Mouse (Mus musculus): ENCODE measurements around the gene Prn. TPM values are rescaled to one million over a fixed set of nuclear protein-coding genes. Genes with fewer than 3 reads are reported as not detected.

The Prn gene
- polyA plus RNA-seq, 1 experiment from 2014 or later, result not detected

GRCm38 (mm10) chr2:131992487-131992886 lies 82.7 kb downstream of the Prn start:
- H3K27me3 ChIP-seq (ENCODE audit: control insufficient read depth, insufficient read depth, low read length), result no peaks in the 10 kb centered on the region
- H3K27ac ChIP-seq (ENCODE audit: low read depth, low read length), result no peak overlapping the region
- peaks cover 13% of the 10 kb centered on the region; the same call in 1 of the 2 replicates for H3K36me3 ChIP-seq (ENCODE audit: control insufficient read depth, insufficient read depth, low read length)
- WGBS, result 86% methylated on average over 2 of the region's 2 CpGs
- no peak overlapping the region for H3K4me2 ChIP-seq (ENCODE audit: low read depth, low read length)
- H3K4me3 ChIP-seq (ENCODE audit: low read depth, low read length), result no peak overlapping the region
- 0 out of 2 replicates have a peak, but pooled peaks cover 3% of the 10 kb centered on the region for H3K4me1 ChIP-seq (ENCODE audit: control insufficient read depth, insufficient read depth, low read length)
- ATAC-seq (ENCODE audit: low read depth), result no peak
- no peaks in the 10 kb centered on the region for H3K9me3 ChIP-seq (ENCODE audit: control insufficient read depth, low read length)
- H3K9ac ChIP-seq (replicated peaks; ENCODE audit: low read depth, low read length), result no peak overlapping the region

GRCm38 (mm10) chr2:131993151-131993550 lies 83.4 kb downstream of the Prn start:
- Histone ChIP-seq H3K4me1 (ENCODE audit: control insufficient read depth, insufficient read depth, low read length) (0 out of 2 replicates have a peak, but pooled peaks cover 3% of the 10 kb centered on the region), H3K27ac (ENCODE audit: low read depth, low read length) (no peak overlapping the region), H3K4me2 (ENCODE audit: low read depth, low read length) (no peak overlapping the region), H3K9ac (replicated peaks; ENCODE audit: low read depth, low read length) (no peak overlapping the region), H3K36me3 (ENCODE audit: control insufficient read depth, insufficient read depth, low read length) (peaks cover 13% of the 10 kb centered on the region; the same call in 1 of the 2 replicates), H3K9me3 (ENCODE audit: control insufficient read depth, low read length) (no peaks in the 10 kb centered on the region), H3K27me3 (ENCODE audit: control insufficient read depth, insufficient read depth, low read length) (no peaks in the 10 kb centered on the region), H3K4me3 (ENCODE audit: low read depth, low read length) (no peak overlapping the region)
- WGBS, result 87% methylated on average over 4 of the region's 4 CpGs
- ATAC-seq (ENCODE audit: low read depth), result no peak

GRCm38 (mm10) chr2:131993563-131994088 lies 83.9 kb downstream of the Prn start:
- H3K9ac ChIP-seq (replicated peaks; ENCODE audit: low read depth, low read length), result no peak overlapping the region
- H3K27me3 ChIP-seq (ENCODE audit: control insufficient read depth, insufficient read depth, low read length), result no peaks in the 10 kb centered on the region
- H3K4me1 ChIP-seq (ENCODE audit: control insufficient read depth, insufficient read depth, low read length), result 0 out of 2 replicates have a peak, but pooled peaks cover 3% of the 10 kb centered on the region
- WGBS, result 35% methylated on average over 14 of the region's 14 CpGs
- no peak overlapping the region for H3K27ac ChIP-seq (ENCODE audit: low read depth, low read length)
- peaks cover 13% of the 10 kb centered on the region; the same call in 1 of the 2 replicates for H3K36me3 ChIP-seq (ENCODE audit: control insufficient read depth, insufficient read depth, low read length)
- no peak overlapping the region for H3K4me2 ChIP-seq (ENCODE audit: low read depth, low read length)
- peak; percentile 51; the same call in 1 of the 2 replicates for ATAC-seq (ENCODE audit: low read depth)
- H3K4me3 ChIP-seq (ENCODE audit: low read depth, low read length), result no peak overlapping the region
- H3K9me3 ChIP-seq (ENCODE audit: control insufficient read depth, low read length), result no peaks in the 10 kb centered on the region

GRCm38 (mm10) chr2:131994971-131995370 lies 85.2 kb downstream of the Prn start:
- H3K4me2 ChIP-seq (ENCODE audit: low read depth, low read length), result no peak overlapping the region
- H3K4me1 ChIP-seq (ENCODE audit: control insufficient read depth, insufficient read depth, low read length), result 0 out of 2 replicates have a peak, but pooled peaks cover 3% of the 10 kb centered on the region
- H3K27me3 ChIP-seq (ENCODE audit: control insufficient read depth, insufficient read depth, low read length), result no peaks in the 10 kb centered on the region
- H3K27ac ChIP-seq (ENCODE audit: low read depth, low read length), result no peak overlapping the region
- H3K4me3 ChIP-seq (ENCODE audit: low read depth, low read length), result no peak overlapping the region
- ATAC-seq (ENCODE audit: low read depth), result no peak
- no peak overlapping the region for H3K9ac ChIP-seq (replicated peaks; ENCODE audit: low read depth, low read length)
- H3K36me3 ChIP-seq (ENCODE audit: control insufficient read depth, insufficient read depth, low read length), result peaks cover 18% of the 10 kb centered on the region; the same call in 1 of the 2 replicates
- 92% methylated on average over 6 of the region's 6 CpGs for WGBS
- no peaks in the 10 kb centered on the region for H3K9me3 ChIP-seq (ENCODE audit: control insufficient read depth, low read length)

GRCm38 (mm10) chr2:131995742-131996141 lies 86.0 kb downstream of the Prn start:
- H3K9ac ChIP-seq (replicated peaks; ENCODE audit: low read depth, low read length), result no peak overlapping the region
- H3K4me2 ChIP-seq (ENCODE audit: low read depth, low read length), result no peak overlapping the region
- no peak overlapping the region for H3K4me3 ChIP-seq (ENCODE audit: low read depth, low read length)
- peaks cover 21% of the 10 kb centered on the region; the same call in 1 of the 2 replicates for H3K36me3 ChIP-seq (ENCODE audit: control insufficient read depth, insufficient read depth, low read length)
- no peaks in the 10 kb centered on the region for H3K27me3 ChIP-seq (ENCODE audit: control insufficient read depth, insufficient read depth, low read length)
- H3K27ac ChIP-seq (ENCODE audit: low read depth, low read length), result no peak overlapping the region
- no peaks in the 10 kb centered on the region for H3K9me3 ChIP-seq (ENCODE audit: control insufficient read depth, low read length)
- ATAC-seq (ENCODE audit: low read depth), result no peak
- H3K4me1 ChIP-seq (ENCODE audit: control insufficient read depth, insufficient read depth, low read length), result 0 out of 2 replicates have a peak, but pooled peaks cover 3% of the 10 kb centered on the region
- 97% methylated on average over 12 of the region's 12 CpGs for WGBS

- Histone ChIP-seq H3K27ac (ENCODE audit: low read depth, low read length) (no peak overlapping the region), H3K4me3 (ENCODE audit: low read depth, low read length) (no peak overlapping the region), H3K27me3 (ENCODE audit: control insufficient read depth, insufficient read depth, low read length) (no peaks in the 10 kb centered on the region), H3K9ac (replicated peaks; ENCODE audit: low read depth, low read length) (no peak overlapping the region), H3K9me3 (ENCODE audit: control insufficient read depth, low read length) (no peaks in the 10 kb centered on the region), H3K36me3 (ENCODE audit: control insufficient read depth, insufficient read depth, low read length) (peaks cover 21% of the 10 kb centered on the region; the same call in 1 of the 2 replicates), H3K4me2 (ENCODE audit: low read depth, low read length) (no peak overlapping the region), H3K4me1 (ENCODE audit: control insufficient read depth, insufficient read depth, low read length) (0 out of 2 replicates have a peak, but pooled peaks cover 3% of the 10 kb centered on the region)
- no peak for ATAC-seq (ENCODE audit: low read depth)
- WGBS, result 86% methylated on average over 7 of the region's 7 CpGs
Observed at GRCm38 (mm10) chr2:131996369-131996768, 86.6 kb downstream of the Prn start.

- H3K36me3 ChIP-seq (ENCODE audit: control insufficient read depth, insufficient read depth, low read length), result peaks cover 28% of the 10 kb centered on the region; the same call in 1 of the 2 replicates
- WGBS, result 35% methylated on average over 5 of the region's 5 CpGs
Observed at GRCm38 (mm10) chr2:131997356-131997755, 87.6 kb downstream of the Prn start.

GRCm38 (mm10) chr2:132001696-132002334 lies 92.1 kb downstream of the Prn start:
- Histone ChIP-seq H3K9me3 (ENCODE audit: control insufficient read depth, low read length) (no peaks in the 10 kb centered on the region), H3K4me3 (ENCODE audit: low read depth, low read length) (no peak overlapping the region), H3K4me1 (ENCODE audit: control insufficient read depth, insufficient read depth, low read length) (no peaks in the 10 kb centered on the region), H3K4me2 (ENCODE audit: low read depth, low read length) (no peak overlapping the region), H3K9ac (replicated peaks; ENCODE audit: low read depth, low read length) (no peak overlapping the region), H3K27me3 (ENCODE audit: control insufficient read depth, insufficient read depth, low read length) (no peaks in the 10 kb centered on the region), H3K27ac (ENCODE audit: low read depth, low read length) (no peak overlapping the region), H3K36me3 (ENCODE audit: control insufficient read depth, insufficient read depth, low read length) (peaks cover 25% of the 10 kb centered on the region; the same call in 1 of the 2 replicates)
- no peak for ATAC-seq (ENCODE audit: low read depth)
- 60% methylated on average over 13 of the region's 13 CpGs for WGBS

More at GRCm38 (mm10) chr2:131997356-131997755, 87.6 kb downstream of the Prn start:
- Histone ChIP-seq H3K9me3 (ENCODE audit: control insufficient read depth, low read length) (no peaks in the 10 kb centered on the region), H3K9ac (replicated peaks; ENCODE audit: low read depth, low read length) (no peak overlapping the region), H3K27ac (ENCODE audit: low read depth, low read length) (no peak overlapping the region), H3K4me1 (ENCODE audit: control insufficient read depth, insufficient read depth, low read length) (0 out of 2 replicates have a peak, but pooled peaks cover 3% of the 10 kb centered on the region), H3K4me3 (ENCODE audit: low read depth, low read length) (no peak overlapping the region), H3K4me2 (ENCODE audit: low read depth, low read length) (no peak overlapping the region), H3K27me3 (ENCODE audit: control insufficient read depth, insufficient read depth, low read length) (no peaks in the 10 kb centered on the region)
- no peak for ATAC-seq (ENCODE audit: low read depth)

- no peaks in the 10 kb centered on the region for H3K4me1 ChIP-seq (ENCODE audit: control insufficient read depth, insufficient read depth, low read length)
- H3K27ac ChIP-seq (ENCODE audit: low read depth, low read length), result no peak overlapping the region
- ATAC-seq (ENCODE audit: low read depth), result no peak
- no peak overlapping the region for H3K9ac ChIP-seq (replicated peaks; ENCODE audit: low read depth, low read length)
- no peak overlapping the region for H3K4me3 ChIP-seq (ENCODE audit: low read depth, low read length)
- WGBS, result 81% methylated on average over 5 of the region's 5 CpGs
- H3K27me3 ChIP-seq (ENCODE audit: control insufficient read depth, insufficient read depth, low read length), result no peaks in the 10 kb centered on the region
- no peaks in the 10 kb centered on the region for H3K9me3 ChIP-seq (ENCODE audit: control insufficient read depth, low read length)
- H3K36me3 ChIP-seq (ENCODE audit: control insufficient read depth, insufficient read depth, low read length), result peaks cover 23% of the 10 kb centered on the region; the same call in 1 of the 2 replicates
- no peak overlapping the region for H3K4me2 ChIP-seq (ENCODE audit: low read depth, low read length)
Observed at GRCm38 (mm10) chr2:132003916-132004315, 94.2 kb downstream of the Prn start.

Data from neural tube, embryonic 14.5 days (tissue).